Mouse (Mus musculus) thymus, postnatal 36 days (tissue): ENCODE data around the gene Icmt.

Experiments used
- DNase-seq, 2 experiments: peaks; one replicate each; pipeline ENCODE4 v3.0.0; 2022; ENCODE audit warnings: mixed read lengths in 2 of 2

Icmt gene

GRCm38 (mm10) chr4:152276389-152277347 lies 20.4 kb upstream of the Icmt start:
- no peak for DNase-seq

GRCm38 (mm10) chr4:152277916-152278315 lies 19.1 kb upstream of the Icmt start:
- DNase-seq: no peak

- DNase-seq: no peak
Observed at GRCm38 (mm10) chr4:152278986-152279385, 18.0 kb upstream of the Icmt start.

- no peak for DNase-seq
Observed at GRCm38 (mm10) chr4:152281601-152282000, 15.4 kb upstream of the Icmt start.

GRCm38 (mm10) chr4:152282721-152283120 lies 14.3 kb upstream of the Icmt start:
- no peak for DNase-seq

GRCm38 (mm10) chr4:152283186-152283950 lies 13.7 kb upstream of the Icmt start:
- DNase-seq: peak; percentile 84 to 85

GRCm38 (mm10) chr4:152285505-152285904 lies 11.5 kb upstream of the Icmt start:
- DNase-seq: peak; percentile 38 to 41

GRCm38 (mm10) chr4:152286183-152286582 lies 10.8 kb upstream of the Icmt start:
- no peak for DNase-seq

- DNase-seq: peak; percentile 68
Observed at GRCm38 (mm10) chr4:152286887-152287286, 10.1 kb upstream of the Icmt start.

GRCm38 (mm10) chr4:152287317-152288120 lies 9.5 kb upstream of the Icmt start:
- DNase-seq: no peak

- no peak for DNase-seq
Observed at GRCm38 (mm10) chr4:152288398-152288945, 8.6 kb upstream of the Icmt start.

GRCm38 (mm10) chr4:152290385-152290784 lies 6.6 kb upstream of the Icmt start:
- DNase-seq: no peak

GRCm38 (mm10) chr4:152290991-152291390 lies 6.0 kb upstream of the Icmt start:
- DNase-seq: no peak

- DNase-seq: no peak
Observed at GRCm38 (mm10) chr4:152291562-152291961, 5.5 kb upstream of the Icmt start, which contains the start of gene Hes3. Gene Hes3, minus strand, starts transcription at chr4:152291662.

- DNase-seq: no peak
Observed at GRCm38 (mm10) chr4:152292102-152292765, 4.8 kb upstream of the Icmt start.

GRCm38 (mm10) chr4:152294188-152294929 lies 2.7 kb upstream of the Icmt start:
- DNase-seq: no peak

- peak in 1 of 2 experiments; percentile 48 for DNase-seq
Observed at GRCm38 (mm10) chr4:152295916-152296315, 1.1 kb upstream of the Icmt start.

GRCm38 (mm10) chr4:152296371-152296770 lies 656 bp upstream of the Icmt start:
- DNase-seq: no peak

- no peak for DNase-seq
Observed at GRCm38 (mm10) chr4:152298836-152299235, 1.8 kb downstream of the Icmt start.

- no peak for DNase-seq
Observed at GRCm38 (mm10) chr4:152300375-152300774, 3.3 kb downstream of the Icmt start.

GRCm38 (mm10) chr4:152302012-152302411 lies 5.0 kb downstream of the Icmt start:
- DNase-seq: no peak
